Mouse (Mus musculus) CH12.LX (cell line): ENCODE results near the gene Taldo1.
A peak's percentile ranks its signal among the peaks of the same experiment; 100 is the strongest.

ENCODE experiments used
- CTCF ChIP-seq, 2 experiments: IDR thresholded peaks in 1 of 2; conservative IDR thresholded peaks in 1 of 2; 2 replicates each; pipeline ENCODE4 v1.5.1; 2011 to 2012; ENCODE audit warnings: low read depth in 2 of 2, low read length in 2 of 2, improper control_type of control experiment in 1 of 2, inconsistent platforms in 1 of 2, mild to moderate bottlenecking in 1 of 2, moderate library complexity in 1 of 2
- E2F4 ChIP-seq: IDR thresholded peaks from 2 replicates; pipeline ENCODE4 v1.6.1; 2011; ENCODE audit warnings: low read depth, low read length, improper control_type of control experiment; ENCODE audit not compliant: insufficient replicate concordance
- EP300 ChIP-seq: IDR thresholded peaks from 2 replicates; pipeline ENCODE4 v1.6.1; 2011; ENCODE audit warnings: low read length, improper control_type of control experiment
- ETS1 ChIP-seq: conservative IDR thresholded peaks from 2 replicates; pipeline ENCODE4 v1.6.1; 2012; ENCODE audit warnings: low read depth, mild to moderate bottlenecking, inconsistent platforms, low read length, improper control_type of control experiment, moderate library complexity
- IRF4 ChIP-seq: IDR thresholded peaks from 2 replicates; pipeline ENCODE4 v1.6.1; 2014; ENCODE audit warnings: low read depth, mild to moderate bottlenecking, inconsistent platforms, low read length, improper control_type of control experiment
- MEF2A ChIP-seq: IDR thresholded peaks from 2 replicates; pipeline ENCODE4 v1.6.1; 2014; ENCODE audit warnings: low read depth, mild to moderate bottlenecking, inconsistent platforms, low read length, improper control_type of control experiment, borderline replicate concordance
- MYC ChIP-seq: IDR thresholded peaks from 2 replicates; pipeline ENCODE4 v1.6.1; 2011; ENCODE audit warnings: low read depth, mild to moderate bottlenecking, improper control_type of control experiment, low read length
- PAX5 ChIP-seq: IDR thresholded peaks from 2 replicates; pipeline ENCODE4 v1.6.1; 2012; ENCODE audit warnings: low read length, inconsistent platforms, mixed read lengths
- POLR2A ChIP-seq: IDR thresholded peaks from 2 replicates; pipeline ENCODE4 v1.6.1; 2011; ENCODE audit warnings: low read depth, mild to moderate bottlenecking, improper control_type of control experiment, low read length
- POLR2AphosphoS2 ChIP-seq: IDR thresholded peaks from 2 replicates; pipeline ENCODE4 v1.6.1; 2011; ENCODE audit warnings: low read depth, low read length, improper control_type of control experiment
- RAD21 ChIP-seq: IDR thresholded peaks from 2 replicates; pipeline ENCODE4 v1.6.1; 2011; ENCODE audit warnings: low read depth, mild to moderate bottlenecking, low read length, improper control_type of control experiment, moderate library complexity
- SIN3A ChIP-seq: IDR thresholded peaks from 2 replicates; pipeline ENCODE4 v1.6.1; 2012; ENCODE audit warnings: low read length, improper control_type of control experiment, inconsistent platforms
- ZC3H11A ChIP-seq: IDR thresholded peaks from 2 replicates; pipeline ENCODE4 v1.6.1; 2012; ENCODE audit warnings: low read depth, mild to moderate bottlenecking, inconsistent platforms, low read length, improper control_type of control experiment
- ZMIZ1 ChIP-seq: IDR thresholded peaks from 2 replicates; pipeline ENCODE4 v1.6.1; 2012; ENCODE audit warnings: low read depth, mild to moderate bottlenecking, inconsistent platforms, low read length, improper control_type of control experiment

DNA sequence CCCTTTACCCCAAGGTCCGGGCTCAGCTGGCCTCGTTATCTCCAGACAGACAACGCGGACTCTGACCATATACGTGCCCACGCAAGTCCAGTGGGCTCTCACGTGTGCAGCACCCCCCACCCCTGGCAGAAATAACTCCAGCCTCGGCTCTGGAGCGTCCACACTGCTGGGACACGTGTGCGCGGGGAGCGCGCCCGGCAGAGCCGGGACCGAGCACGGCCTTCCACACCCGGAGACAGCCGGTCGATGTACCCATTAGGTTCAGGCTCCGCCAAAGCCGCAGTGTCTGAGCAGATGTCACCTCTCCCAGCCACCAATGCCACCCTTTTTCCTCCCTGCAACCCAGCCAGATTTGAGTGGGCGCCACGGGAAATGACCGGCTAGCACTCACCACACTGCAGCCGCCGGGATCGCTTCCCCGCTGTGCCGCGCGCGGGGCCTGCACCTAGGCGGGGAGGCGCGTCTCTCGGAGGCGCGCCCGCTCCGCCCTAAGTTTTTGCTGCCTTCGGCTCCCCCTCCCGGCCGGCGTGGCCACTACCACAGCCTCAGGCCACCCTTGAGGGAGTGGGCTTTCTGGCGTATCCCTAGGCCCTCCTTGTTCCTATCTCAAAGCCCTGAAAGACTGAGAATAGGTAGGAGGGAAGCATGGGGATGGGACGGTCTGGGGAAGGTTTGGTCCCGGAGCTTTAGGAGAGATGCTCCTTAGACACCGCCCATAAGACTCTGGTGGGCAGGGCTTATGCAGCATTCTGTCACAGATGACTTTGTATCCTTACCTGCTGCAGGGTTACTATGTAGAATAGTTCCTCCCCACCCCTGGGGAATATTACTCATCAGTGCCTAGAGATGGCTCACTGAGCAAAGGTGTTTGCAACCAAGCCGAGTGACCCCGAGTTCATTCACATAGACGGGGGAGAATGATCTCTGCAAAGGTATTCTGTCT is 45.5 kb downstream of the Taldo1 start, which contains the start of gene Slc25a22:
- TF ChIP-seq CTCF (conservative IDR thresholded peaks at IDR 0.05 in 1 of 2, IDR thresholded peaks at IDR 0.05 in 1 of 2; ENCODE audit: low read depth in 2 of 2, low read length in 2 of 2) (peak in 1 of 2 experiments; percentile 76; a peak in 2 of 4 replicates), POLR2A (peak; percentile 77), ETS1 (no peak), E2F4 (no peak), RAD21 (peak; percentile 41), MEF2A (peak; percentile 51; the same call in 1 of the 2 replicates), MYC (peak; percentile 72; the same call in 1 of the 2 replicates), IRF4 (0 out of 2 replicates have a peak, but pooled peaks have one; percentile 17), POLR2AphosphoS2 (peak; percentile 96), ZC3H11A (no peak), PAX5 (no peak), EP300 (no peak), ZMIZ1 (peak; percentile 65), SIN3A (peak; percentile 76; the same call in 1 of the 2 replicates)
